Mouse (Mus musculus) heart, embryonic 14.5 days (tissue): ENCODE measurements at regions not wholly inside any gene's neighbourhood (a gene's known extent, or its start where the extent isn't known, plus 50 kb on each side); places are given as distances from the start of the nearest gene placed in this dataset.

ENCODE experiments used
- ATAC-seq: fragments of 200-750 bp; cut with Nextera tagmentation; 2 replicates; pipeline ENCODE4 v1.8.0; 2017; ENCODE audit warnings: low read depth, moderate TSS enrichment; ENCODE audit not compliant: insufficient number of reproducible peaks, insufficient read depth, low FRiP score
- H3K27ac ChIP-seq, 2 experiments: fragments of 200-500 bp in 1 of 2; fragments of 300-500 bp in 1 of 2; sonication (generic) in 1 of 2; replicated peaks in 1 of 2; 2 replicates each; pipeline ENCODE4 v1.5.1; 2012 to 2014; ENCODE audit warnings: low read depth in 2 of 2, low read length in 2 of 2, control low read depth in 1 of 2, mild to moderate bottlenecking in 1 of 2, mixed read lengths in 1 of 2; ENCODE audit not compliant: control insufficient read depth in 1 of 2, insufficient read depth in 1 of 2
- H3K27me3 ChIP-seq: fragments of 300-500 bp; sonication (generic); 2 replicates; pipeline ENCODE4 v1.6.1; 2014; ENCODE audit warnings: mild to moderate bottlenecking, low read length, control low read depth; ENCODE audit not compliant: control insufficient read depth, insufficient read depth
- H3K36me3 ChIP-seq: fragments of 300-500 bp; sonication (generic); 2 replicates; pipeline ENCODE4 v1.6.1; 2014; ENCODE audit warnings: mild to moderate bottlenecking, control low read depth, low read length, mixed read lengths; ENCODE audit not compliant: control insufficient read depth, insufficient read depth
- H3K4me1 ChIP-seq, 2 experiments: fragments of 200-500 bp in 1 of 2; fragments of 300-500 bp in 1 of 2; sonication (generic) in 1 of 2; 2 replicates each; pipeline ENCODE4 v1.6.1; 2012 to 2014; ENCODE audit warnings: low read length in 2 of 2, control low read depth in 1 of 2, mixed read lengths in 1 of 2; ENCODE audit not compliant: control insufficient read depth in 2 of 2, insufficient read depth in 2 of 2
- H3K4me2 ChIP-seq: fragments of 300-500 bp; sonication (generic); 2 replicates; pipeline ENCODE4 v1.6.1; 2014; ENCODE audit warnings: mild to moderate bottlenecking, low read length
- H3K4me3 ChIP-seq, 2 experiments: fragments of 200-500 bp in 1 of 2; fragments of 300-500 bp in 1 of 2; sonication (generic) in 1 of 2; 2 replicates each; pipeline ENCODE4 v1.5.1; 2012 to 2014; ENCODE audit warnings: low read length in 2 of 2, mild to moderate bottlenecking in 2 of 2, control low read depth in 1 of 2, low read depth in 1 of 2, moderate library complexity in 1 of 2; ENCODE audit not compliant: control insufficient read depth in 1 of 2, insufficient read depth in 1 of 2
- H3K9ac ChIP-seq: fragments of 300-500 bp; sonication (generic); 2 replicates; pipeline ENCODE4 v1.6.1; 2014; ENCODE audit warnings: mild to moderate bottlenecking, low read length
- H3K9me3 ChIP-seq: fragments of 300-500 bp; sonication (generic); 2 replicates; pipeline ENCODE4 v1.6.1; 2016; ENCODE audit warnings: low read length, control low read depth; ENCODE audit not compliant: control insufficient read depth
- WGBS: fragments of 180-500 bp; shearing (Covaris S2); extraction: QIAGEN DNeasy Blood & Tissue Kit; methylation state at CpG from one replicate; pipeline ENCODE4 v1.1.7; 2014; 5-methylcytosine and 5-hydroxymethylcytosine counted together

GRCm38 (mm10) chr8:126733779-126734178 is 140.0 kb upstream of the Irf2bp2 start:
- Histone ChIP-seq H3K4me3 (no peak overlapping the region), H3K9ac (no peak overlapping the region), H3K4me2 (no peak overlapping the region), H3K4me1 (peaks cover 20 to 30% of the 10 kb centered on the region in 2 experiments), H3K27me3 (no peaks in the 10 kb centered on the region), H3K9me3 (no peaks in the 10 kb centered on the region), H3K36me3 (no peaks in the 10 kb centered on the region), H3K27ac (no peak overlapping the region)
- ATAC-seq: no peak
- WGBS: 83% methylated on average over 6 of the region's 6 CpGs

DNA sequence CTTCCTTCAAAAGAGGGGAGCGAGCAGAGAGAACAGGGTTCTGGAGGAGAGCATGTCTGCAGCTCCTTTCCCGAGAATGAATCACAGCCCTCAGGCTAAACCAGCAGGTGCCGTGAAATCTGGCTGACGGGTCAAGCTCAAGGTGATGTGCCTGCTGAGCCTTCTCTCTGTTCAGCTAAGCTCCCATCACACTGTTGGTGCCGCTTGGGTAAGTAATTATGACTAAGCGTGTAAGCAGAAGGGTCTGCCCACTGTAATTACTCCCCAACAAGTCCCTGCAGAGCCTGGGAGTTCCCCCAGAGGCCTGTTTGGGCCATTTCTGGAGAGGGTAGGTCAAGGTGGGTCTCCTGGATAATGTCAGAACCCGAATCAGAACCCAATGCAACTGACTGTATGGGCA is 139.5 kb upstream of the Irf2bp2 start:
- Histone ChIP-seq H3K27ac (no peak overlapping the region), H3K9me3 (no peaks in the 10 kb centered on the region), H3K4me1 (peaks cover 20 to 30% of the 10 kb centered on the region in 2 experiments), H3K4me2 (no peak overlapping the region), H3K9ac (no peak overlapping the region), H3K36me3 (no peaks in the 10 kb centered on the region), H3K27me3 (no peaks in the 10 kb centered on the region), H3K4me3 (no peak overlapping the region)
- 76% methylated on average over 7 of the region's 7 CpGs for WGBS
- no peak for ATAC-seq

- no peak overlapping the region for H3K27ac ChIP-seq
- H3K4me3 ChIP-seq: no peak overlapping the region
- no peak overlapping the region for H3K9ac ChIP-seq
- H3K27me3 ChIP-seq: no peaks in the 10 kb centered on the region
- WGBS: 87% methylated on average over 3 of the region's 3 CpGs
- H3K9me3 ChIP-seq: 0 out of 2 replicates have a peak, but pooled peaks cover 4% of the 10 kb centered on the region
- H3K4me1 ChIP-seq: peaks cover 4 to 8% of the 10 kb centered on the region in 2 experiments
- ATAC-seq: no peak
- H3K36me3 ChIP-seq: no peaks in the 10 kb centered on the region
- no peak overlapping the region for H3K4me2 ChIP-seq
Measured at GRCm38 (mm10) chr8:126730017-126730631, 136.3 kb upstream of the Irf2bp2 start.

DNA sequence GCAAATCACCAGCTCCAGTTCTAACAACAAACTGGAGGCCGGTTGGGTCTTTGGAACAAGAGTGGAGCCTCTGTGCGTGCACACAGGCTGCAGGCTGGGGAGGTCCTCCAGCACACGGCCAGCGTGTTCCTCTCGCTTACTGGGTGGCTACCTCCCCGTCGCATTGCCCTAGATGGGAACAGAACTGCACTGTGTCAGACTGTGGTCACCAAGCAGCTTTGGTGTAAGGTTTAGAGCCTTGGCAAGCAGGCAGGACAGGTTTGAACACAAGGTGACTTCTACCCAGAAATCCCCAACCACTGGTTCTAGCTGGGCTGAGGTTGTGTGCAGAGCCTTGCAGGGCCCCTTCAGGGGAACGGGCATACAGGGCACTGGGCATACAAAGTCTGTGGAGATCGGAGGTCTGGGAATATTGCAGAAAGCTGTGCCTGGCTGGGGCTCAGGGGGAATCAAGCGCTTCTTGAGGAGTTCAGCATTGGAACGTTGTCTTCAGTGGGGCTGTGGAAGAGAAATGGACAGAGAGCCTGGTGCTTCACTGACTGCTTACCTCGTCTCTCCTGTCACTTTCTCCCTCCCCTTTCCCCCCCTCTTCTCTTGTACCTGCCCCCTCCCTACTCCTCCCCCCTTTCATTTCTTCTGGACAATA is 135.3 kb upstream of the Irf2bp2 start:
- Histone ChIP-seq H3K36me3 (no peaks in the 10 kb centered on the region), H3K9ac (no peak overlapping the region), H3K4me1 (no peaks in the 10 kb centered on the region), H3K4me2 (no peak overlapping the region), H3K27ac (no peak overlapping the region), H3K27me3 (no peaks in the 10 kb centered on the region), H3K4me3 (no peak overlapping the region), H3K9me3 (0 out of 2 replicates have a peak, but pooled peaks cover 4% of the 10 kb centered on the region)
- 77% methylated on average over 12 of the region's 12 CpGs for WGBS
- ATAC-seq: no peak

- no peaks in the 10 kb centered on the region for H3K27me3 ChIP-seq
- 0 out of 2 replicates have a peak, but pooled peaks cover 4% of the 10 kb centered on the region for H3K9me3 ChIP-seq
- WGBS: 90% methylated on average over 5 of the region's 5 CpGs
- H3K36me3 ChIP-seq: no peaks in the 10 kb centered on the region
- H3K4me1 ChIP-seq: no peaks in the 10 kb centered on the region
- H3K9ac ChIP-seq: no peak overlapping the region
- no peak overlapping the region for H3K4me2 ChIP-seq
- H3K4me3 ChIP-seq: no peak overlapping the region
- H3K27ac ChIP-seq: no peak overlapping the region
- ATAC-seq: no peak
Measured at GRCm38 (mm10) chr8:126728135-126728534, 134.3 kb upstream of the Irf2bp2 start.

- 90% methylated on average over 2 of the region's 2 CpGs for WGBS
- Histone ChIP-seq H3K4me1 (0 out of 4 replicates have a peak, but pooled peaks cover 0 to under 1% of the 10 kb centered on the region in 2 experiments), H3K9ac (no peak overlapping the region), H3K36me3 (no peaks in the 10 kb centered on the region), H3K27me3 (no peaks in the 10 kb centered on the region), H3K9me3 (0 out of 2 replicates have a peak, but pooled peaks cover 4% of the 10 kb centered on the region), H3K27ac (no peak overlapping the region), H3K4me3 (no peak overlapping the region), H3K4me2 (no peak overlapping the region)
- ATAC-seq: no peak
Measured at GRCm38 (mm10) chr8:126727068-126727467, 133.3 kb upstream of the Irf2bp2 start.

DNA sequence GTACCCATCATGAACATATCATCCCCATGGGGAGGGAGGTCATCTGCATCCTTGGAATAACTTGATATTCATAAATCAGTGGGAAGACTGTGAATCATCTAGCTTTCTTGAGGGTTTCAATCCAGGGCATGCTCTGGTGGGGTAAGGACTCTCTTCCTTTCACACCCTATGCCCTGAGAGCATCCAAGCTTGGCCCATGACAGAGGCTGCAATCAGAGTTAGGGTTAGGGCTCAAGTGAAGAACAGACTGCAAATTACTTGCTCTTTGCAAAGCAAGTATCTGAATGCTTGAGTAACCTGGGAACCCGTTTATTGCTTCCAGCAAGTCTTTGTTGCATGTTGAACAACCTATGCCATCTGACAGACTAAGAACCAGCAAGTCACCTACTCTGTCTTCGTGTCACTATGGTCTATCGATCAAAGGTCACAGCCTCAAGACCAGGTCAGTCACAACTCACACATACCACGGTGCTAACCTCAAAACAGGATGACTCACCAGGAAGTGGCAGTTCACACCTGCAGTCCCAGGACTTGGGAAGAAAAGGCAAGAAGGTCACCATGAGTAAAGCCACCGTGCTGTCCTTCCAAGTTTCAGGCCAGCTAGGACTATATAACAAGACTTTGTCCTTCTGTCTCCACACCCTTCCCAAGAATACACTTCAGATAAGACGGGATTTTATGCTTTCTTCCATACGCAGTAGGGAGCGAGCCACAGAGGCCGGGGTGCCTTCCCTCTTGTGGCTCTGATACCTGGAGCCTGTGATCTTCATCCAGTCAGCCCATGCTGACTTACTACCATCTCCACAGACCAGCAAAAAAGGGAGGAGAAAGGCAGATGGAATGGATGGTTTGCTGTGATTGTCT is 129.7 kb upstream of the Irf2bp2 start:
- H3K9me3 ChIP-seq: 0 out of 2 replicates have a peak, but pooled peaks cover 4% of the 10 kb centered on the region
- no peaks in the 10 kb centered on the region for H3K27me3 ChIP-seq
- H3K36me3 ChIP-seq: no peaks in the 10 kb centered on the region
- H3K4me1 ChIP-seq: peaks cover 9 to 11% of the 10 kb centered on the region in 2 experiments; a peak in 3 of 4 replicates
- H3K9ac ChIP-seq: no peak overlapping the region
- H3K27ac ChIP-seq: no peak overlapping the region
- WGBS: 77% methylated on average over 9 of the region's 9 CpGs
- no peak overlapping the region for H3K4me2 ChIP-seq
- H3K4me3 ChIP-seq: no peak overlapping the region
- no peak for ATAC-seq
